Mouse (Mus musculus) midbrain, embryonic 13.5 days (tissue): ENCODE measurements at regions not wholly inside any gene's neighbourhood (a gene's known extent, or its start where the extent isn't known, plus 50 kb on each side); places are given as distances from the start of the nearest gene placed in this dataset.
"Not testable (repeated sequence)": the region's sequence is repeated elsewhere in the genome, so short reads cannot be mapped to it uniquely, and the experiment has no call there.

Source experiments
- ATAC-seq: fragments of 200-750 bp; cut with Nextera tagmentation; 2 replicates; pipeline ENCODE4 v1.8.0; 2017; ENCODE audit warnings: mild to moderate bottlenecking, moderate TSS enrichment, moderate library complexity
- H3K27ac ChIP-seq: fragments of 300-500 bp; sonication (generic); 2 replicates; pipeline ENCODE4 v1.5.1; 2015; ENCODE audit warnings: inconsistent platforms, mild to moderate bottlenecking, moderate library complexity
- H3K27me3 ChIP-seq: fragments of 300-500 bp; sonication (generic); 2 replicates; pipeline ENCODE4 v1.6.1; 2015; ENCODE audit warnings: mild to moderate bottlenecking, inconsistent platforms
- H3K36me3 ChIP-seq: fragments of 300-500 bp; sonication (generic); 2 replicates; pipeline ENCODE4 v1.6.1; 2015; ENCODE audit warnings: mild to moderate bottlenecking, inconsistent platforms
- H3K4me1 ChIP-seq: fragments of 300-500 bp; sonication (generic); replicated peaks from 2 replicates; pipeline ENCODE4 v1.6.1; 2015; ENCODE audit warnings: inconsistent platforms
- H3K4me2 ChIP-seq: fragments of 300-500 bp; sonication (generic); replicated peaks from 2 replicates; pipeline ENCODE4 v1.6.1; 2015; ENCODE audit warnings: moderate library complexity, mild to moderate bottlenecking, inconsistent platforms
- H3K4me3 ChIP-seq: fragments of 300-500 bp; sonication (generic); replicated peaks from 2 replicates; pipeline ENCODE4 v1.5.1; 2015; ENCODE audit warnings: mild to moderate bottlenecking, inconsistent platforms
- H3K9ac ChIP-seq: fragments of 300-500 bp; sonication (generic); replicated peaks from 2 replicates; pipeline ENCODE4 v1.6.1; 2015; ENCODE audit warnings: mild to moderate bottlenecking, inconsistent platforms
- H3K9me3 ChIP-seq: fragments of 300-500 bp; sonication (generic); 2 replicates; pipeline ENCODE4 v1.6.1; 2016; ENCODE audit warnings: mild to moderate bottlenecking, inconsistent platforms
- WGBS: fragments of 180-500 bp; shearing (Covaris S2); methylation state at CpG from one replicate; pipeline ENCODE4 v1.1.7; 2015; 5-methylcytosine and 5-hydroxymethylcytosine counted together

DNA sequence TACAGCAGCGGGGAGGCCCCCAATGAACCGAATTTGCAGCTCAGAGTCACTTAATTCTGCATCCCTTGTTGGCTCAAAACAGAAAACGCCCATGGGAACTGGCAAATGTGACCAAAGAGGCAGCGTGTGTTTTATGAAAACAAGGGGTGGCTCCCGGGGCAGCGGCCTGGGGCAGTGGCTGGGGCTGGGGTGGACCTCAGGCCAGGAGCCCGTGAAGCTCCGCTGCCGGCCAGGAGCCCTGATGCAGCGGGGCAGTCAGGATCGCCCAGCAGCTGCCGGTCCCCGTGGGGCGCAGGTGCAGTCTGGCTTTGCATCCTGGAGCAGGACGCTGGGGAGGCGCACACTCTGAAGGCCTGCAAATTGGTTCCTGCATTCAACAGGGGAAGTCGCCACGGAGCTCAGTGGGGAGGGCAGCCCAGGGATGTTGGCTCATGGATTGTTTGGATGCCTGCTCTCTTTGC, 104.4 kb upstream of the Gm9887 start:
- H3K9ac ChIP-seq, result peak overlapping the region; percentile 61
- no peak overlapping the region for H3K27ac ChIP-seq
- 0 out of 2 replicates have a peak, but pooled peaks cover 2% of the 10 kb centered on the region for H3K27me3 ChIP-seq
- no peaks in the 10 kb centered on the region for H3K36me3 ChIP-seq
- peak overlapping the region; percentile 54 for H3K4me2 ChIP-seq
- no peaks in the 10 kb centered on the region for H3K9me3 ChIP-seq
- H3K4me3 ChIP-seq, result peak overlapping the region; percentile 18; the same call in 1 of the 2 replicates
- peak; percentile 62 for ATAC-seq
- 6% methylated on average over 18 of the region's 18 CpGs for WGBS
- peaks cover 29% of the 10 kb centered on the region for H3K4me1 ChIP-seq

DNA sequence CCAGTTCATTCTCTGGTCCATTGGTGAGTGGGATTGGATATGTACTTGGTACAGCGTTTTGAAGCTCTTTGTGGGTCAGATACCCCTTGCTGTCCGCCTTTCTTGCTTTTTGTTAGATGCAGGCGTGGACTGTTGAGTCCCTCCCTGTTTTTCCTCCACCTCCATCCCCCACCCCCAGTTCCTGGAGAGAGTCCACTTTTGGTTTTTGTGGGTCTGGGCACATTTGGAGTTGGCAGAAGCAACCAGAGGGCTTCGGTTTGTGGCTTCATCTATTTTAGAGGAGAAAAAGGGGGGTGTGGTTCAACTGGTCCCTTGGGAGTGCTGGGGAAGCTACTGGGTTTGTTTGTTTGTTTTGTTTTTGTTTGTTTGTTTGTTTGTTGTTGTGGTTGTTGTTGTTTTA, 103.9 kb upstream of the Gm9887 start:
- Histone ChIP-seq H3K4me1 (peaks cover 29% of the 10 kb centered on the region), H3K9ac (no peak overlapping the region), H3K36me3 (no peaks in the 10 kb centered on the region), H3K4me3 (no peak overlapping the region), H3K27me3 (0 out of 2 replicates have a peak, but pooled peaks cover 2% of the 10 kb centered on the region), H3K4me2 (no peak overlapping the region), H3K9me3 (no peaks in the 10 kb centered on the region), H3K27ac (no peak overlapping the region)
- ATAC-seq, result no peak
- 83% methylated on average over 4 of the region's 4 CpGs for WGBS

DNA sequence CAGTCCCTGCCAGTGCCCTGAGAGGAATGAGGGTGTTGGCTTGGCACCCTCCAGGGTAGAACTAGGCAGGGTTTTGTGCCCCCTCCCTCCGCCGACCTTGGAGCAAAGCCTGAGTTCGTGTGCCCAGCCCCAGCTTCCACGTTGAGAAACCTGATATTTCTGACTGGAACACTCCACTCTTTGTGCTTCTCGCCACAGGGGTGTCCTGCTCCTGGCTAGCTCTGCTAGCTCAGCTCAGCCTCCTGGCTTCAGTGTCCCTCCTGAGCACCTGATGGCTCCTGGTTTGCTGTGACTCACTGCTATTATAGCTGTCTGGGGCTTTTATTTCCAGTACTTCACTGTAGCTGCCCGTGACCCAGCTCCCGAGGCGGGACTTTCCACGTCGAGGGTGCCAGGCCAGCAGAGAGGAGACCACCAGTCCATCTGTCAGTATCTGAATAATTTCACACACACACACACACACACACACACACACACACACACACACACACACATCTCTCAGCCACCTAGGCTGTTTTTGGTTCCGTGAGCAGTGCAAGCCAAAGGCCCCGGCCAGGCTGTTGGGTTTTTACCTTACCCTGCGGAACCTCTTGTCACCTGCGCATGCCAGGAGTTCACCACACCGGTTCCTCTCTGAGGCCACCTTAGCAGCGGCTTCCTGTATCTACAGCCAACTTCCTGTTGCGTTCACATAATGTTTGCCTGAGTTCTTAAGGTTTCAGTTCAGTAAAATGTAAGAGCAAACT, 102.8 kb upstream of the Gm9887 start:
- 64% methylated on average over 17 of the region's 17 CpGs for WGBS
- H3K27ac ChIP-seq, result no peak overlapping the region
- ATAC-seq, result no peak

DNA sequence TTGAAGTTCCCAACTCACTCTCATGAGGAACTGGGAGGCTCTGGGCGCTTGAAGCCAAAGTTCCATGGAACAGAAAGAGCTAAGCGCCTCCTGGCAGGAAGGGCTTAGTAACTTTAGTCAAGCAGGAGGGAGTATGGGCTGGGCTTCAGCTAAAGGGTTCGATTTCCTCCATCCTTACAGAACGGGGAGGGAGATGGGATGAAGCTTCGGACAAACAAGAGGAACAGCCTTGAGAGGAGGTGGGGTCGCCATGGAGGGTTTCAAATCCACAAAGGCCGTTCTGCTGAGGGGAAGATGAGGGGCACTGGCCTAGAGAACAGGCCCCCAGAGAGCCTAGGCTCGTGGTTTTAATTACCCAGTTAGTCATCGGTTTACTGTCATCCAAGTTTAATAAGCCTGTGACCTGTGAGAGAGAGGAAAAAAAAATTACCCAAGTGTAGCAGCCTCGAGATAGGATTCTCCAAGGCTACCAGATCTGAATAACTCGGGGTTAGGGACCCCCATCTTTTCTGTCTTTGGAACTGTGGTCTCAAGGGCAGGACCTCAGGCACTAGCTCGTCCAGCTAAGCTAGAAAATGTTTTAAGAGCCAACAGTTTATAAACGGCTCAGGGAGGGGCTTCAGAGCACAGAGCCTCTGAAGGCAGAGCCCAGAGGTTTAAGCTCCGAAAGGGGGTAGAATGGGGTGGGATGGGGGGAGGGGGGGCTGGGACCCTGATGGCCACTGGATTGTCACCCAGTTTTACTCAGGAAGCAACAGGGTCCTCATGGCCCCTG, 102.1 kb upstream of the Gm9887 start:
- H3K9me3 ChIP-seq, result no peaks in the 10 kb centered on the region
- H3K4me1 ChIP-seq, result peaks cover 29% of the 10 kb centered on the region
- 0 out of 2 replicates have a peak, but pooled peaks cover 2% of the 10 kb centered on the region for H3K27me3 ChIP-seq
- no peak overlapping the region for H3K9ac ChIP-seq
- no peak overlapping the region for H3K4me2 ChIP-seq
- no peak overlapping the region for H3K4me3 ChIP-seq
- 0 out of 2 replicates have a peak, but pooled peaks have one; percentile 37 for ATAC-seq
- no peak overlapping the region for H3K27ac ChIP-seq
- H3K36me3 ChIP-seq, result no peaks in the 10 kb centered on the region
- WGBS, result 31% methylated on average over 14 of the region's 14 CpGs

More for the DNA sequence above, 102.8 kb upstream of the Gm9887 start:
- Histone ChIP-seq H3K4me3 (no peak overlapping the region), H3K27me3 (0 out of 2 replicates have a peak, but pooled peaks cover 2% of the 10 kb centered on the region), H3K36me3 (no peaks in the 10 kb centered on the region), H3K9ac (no peak overlapping the region), H3K4me2 (no peak overlapping the region), H3K9me3 (no peaks in the 10 kb centered on the region), H3K4me1 (peaks cover 29% of the 10 kb centered on the region)

DNA sequence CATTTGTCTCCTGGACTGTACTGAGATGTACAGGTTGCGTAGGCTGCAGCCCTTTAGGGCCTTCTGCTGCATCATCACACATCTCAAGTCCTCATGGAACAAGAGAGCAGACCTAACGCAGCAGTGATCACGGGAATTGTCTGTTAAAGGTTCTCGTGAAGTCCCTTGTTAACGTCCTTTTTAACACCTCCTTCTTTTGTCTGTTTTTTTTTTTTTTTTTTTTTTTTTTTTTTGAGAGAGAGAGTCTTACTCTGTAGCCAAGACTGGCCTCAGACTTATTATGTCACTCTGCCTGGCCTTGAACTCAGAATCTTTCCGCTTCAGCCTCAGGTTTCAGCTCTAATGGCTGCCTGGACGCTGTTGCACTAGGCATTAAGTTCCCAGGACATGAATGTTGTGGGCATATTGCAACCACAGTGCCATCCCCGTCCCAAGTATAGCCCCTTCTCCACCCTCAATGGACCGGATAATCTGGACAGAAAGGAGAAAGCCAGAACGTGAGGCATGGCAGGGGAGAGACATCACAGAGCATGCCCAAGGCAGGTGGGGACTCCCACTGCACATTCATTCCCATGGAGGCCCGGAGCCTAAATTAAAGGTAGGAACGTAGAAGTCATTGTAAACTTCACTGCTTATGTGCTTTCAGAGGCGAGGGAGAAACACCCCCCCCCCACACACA, 101.3 kb upstream of the Gm9887 start:
- Histone ChIP-seq H3K4me1 (peaks cover 29% of the 10 kb centered on the region), H3K9me3 (no peaks in the 10 kb centered on the region), H3K27me3 (0 out of 2 replicates have a peak, but pooled peaks cover 2% of the 10 kb centered on the region), H3K4me2 (no peak overlapping the region), H3K27ac (no peak overlapping the region), H3K9ac (no peak overlapping the region), H3K36me3 (no peaks in the 10 kb centered on the region), H3K4me3 (no peak overlapping the region)
- 70% methylated on average over 13 of the region's 13 CpGs for WGBS
- ATAC-seq, result no peak

DNA sequence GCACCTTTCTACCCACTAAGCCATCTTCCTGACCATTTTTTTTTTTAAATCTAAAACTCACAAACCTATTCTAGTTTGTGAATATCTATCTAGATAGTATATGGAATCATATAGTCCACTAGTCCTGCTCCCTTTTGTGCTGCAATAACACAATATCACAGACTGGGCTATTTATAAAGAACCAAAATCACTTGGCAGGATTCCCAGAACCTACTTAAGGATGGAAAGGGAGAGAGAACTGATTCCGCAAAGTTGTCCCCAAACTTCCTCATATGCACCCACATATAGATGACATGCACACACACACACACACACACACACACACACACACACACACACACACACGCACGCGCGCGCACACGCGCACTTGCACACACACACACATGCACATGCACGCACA, 100.7 kb upstream of the Gm9887 start:
- peaks cover 29% of the 10 kb centered on the region for H3K4me1 ChIP-seq
- 91% methylated on average over 9 of the region's 9 CpGs for WGBS
- no peak overlapping the region for H3K9ac ChIP-seq
- no peak overlapping the region for H3K4me3 ChIP-seq
- 0 out of 2 replicates have a peak, but pooled peaks cover 2% of the 10 kb centered on the region for H3K27me3 ChIP-seq
- H3K27ac ChIP-seq, result no peak overlapping the region
- H3K4me2 ChIP-seq, result no peak overlapping the region
- ATAC-seq, result no peak
- no peaks in the 10 kb centered on the region for H3K36me3 ChIP-seq
- no peaks in the 10 kb centered on the region for H3K9me3 ChIP-seq

DNA sequence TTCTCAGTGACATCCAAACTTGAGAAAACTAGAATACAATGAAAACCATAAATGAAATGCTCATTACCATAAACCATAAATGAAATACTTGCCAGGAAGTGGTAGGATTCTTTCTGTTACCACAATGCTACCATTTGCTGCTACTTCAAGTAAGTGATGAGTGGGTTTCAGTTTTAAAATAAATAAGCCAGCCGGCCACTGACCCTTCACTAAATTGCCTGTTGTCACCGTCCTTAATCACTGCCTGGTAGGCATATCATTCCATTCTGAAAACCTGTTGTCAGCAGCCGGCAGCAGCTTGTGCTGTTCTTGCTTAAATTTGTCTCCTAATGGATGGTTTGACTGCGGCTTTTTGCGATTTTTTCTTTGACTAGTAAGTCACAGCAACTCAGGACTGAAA, 99.6 kb upstream of the Gm9887 start:
- Histone ChIP-seq H3K4me3 (no peak overlapping the region), H3K36me3 (no peaks in the 10 kb centered on the region), H3K9ac (no peak overlapping the region), H3K27ac (no peak overlapping the region), H3K4me2 (no peak overlapping the region), H3K4me1 (peaks cover 24% of the 10 kb centered on the region), H3K27me3 (0 out of 2 replicates have a peak, but pooled peaks cover 2% of the 10 kb centered on the region), H3K9me3 (no peaks in the 10 kb centered on the region)
- 72% methylated on average over 5 of the region's 5 CpGs for WGBS
- ATAC-seq, result no peak

DNA sequence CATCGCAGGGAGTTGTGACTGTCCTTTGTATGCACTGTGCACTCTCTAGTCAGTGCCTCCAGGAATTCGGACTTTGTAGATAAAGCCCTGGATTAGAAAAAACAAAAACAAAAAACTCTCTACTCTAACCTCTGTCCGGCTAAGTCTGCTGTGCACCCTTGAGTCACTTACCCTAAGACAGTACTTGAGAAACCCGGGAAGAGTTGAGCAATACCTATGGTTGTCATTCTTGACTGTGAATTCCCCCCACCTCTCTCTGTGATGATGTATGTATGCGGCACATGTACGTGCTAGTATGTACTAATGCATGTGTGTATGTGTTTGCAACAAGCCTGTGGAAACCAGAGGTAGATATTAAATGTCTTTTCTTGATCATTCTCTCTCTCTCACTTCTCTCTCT, 96.7 kb upstream of the Gm9887 start:
- Histone ChIP-seq H3K36me3 (no peaks in the 10 kb centered on the region), H3K27me3 (no peaks in the 10 kb centered on the region), H3K4me1 (peaks cover 5% of the 10 kb centered on the region; the same call in 1 of the 2 replicates), H3K4me2 (no peak overlapping the region), H3K9me3 (no peaks in the 10 kb centered on the region), H3K4me3 (no peak overlapping the region), H3K27ac (no peak overlapping the region), H3K9ac (no peak overlapping the region)
- WGBS, result 77% methylated on average over 6 of the region's 6 CpGs
- no peak for ATAC-seq

DNA sequence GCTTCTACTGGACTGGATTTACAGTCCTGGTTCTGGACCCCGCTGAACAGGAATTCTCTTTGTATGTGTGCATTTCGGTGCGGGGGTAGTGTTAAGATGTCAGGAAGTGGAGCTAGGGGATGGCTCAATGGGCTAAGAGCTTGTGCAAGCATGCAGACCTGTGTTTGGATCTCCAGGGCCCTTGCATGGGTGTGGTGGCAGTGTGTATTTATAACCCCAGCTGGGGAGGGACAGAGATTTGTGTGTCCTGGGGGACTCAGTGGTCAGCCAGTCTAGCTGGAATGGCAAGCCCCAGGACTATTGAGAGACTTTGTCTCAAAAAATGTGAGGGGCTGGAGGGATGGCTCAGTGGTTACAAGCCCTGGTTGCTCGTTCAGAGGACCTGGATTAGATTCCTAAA, 95.1 kb upstream of the Gm9887 start:
- peaks cover 2% of the 10 kb centered on the region; the same call in 1 of the 2 replicates for H3K4me1 ChIP-seq
- no peak overlapping the region for H3K4me2 ChIP-seq
- ATAC-seq, result no peak
- 76% methylated on average over 4 of the region's 4 CpGs for WGBS
- H3K9me3 ChIP-seq, result no peaks in the 10 kb centered on the region
- H3K4me3 ChIP-seq, result no peak overlapping the region
- no peak overlapping the region for H3K27ac ChIP-seq
- H3K9ac ChIP-seq, result no peak overlapping the region
- H3K36me3 ChIP-seq, result no peaks in the 10 kb centered on the region
- no peaks in the 10 kb centered on the region for H3K27me3 ChIP-seq

DNA sequence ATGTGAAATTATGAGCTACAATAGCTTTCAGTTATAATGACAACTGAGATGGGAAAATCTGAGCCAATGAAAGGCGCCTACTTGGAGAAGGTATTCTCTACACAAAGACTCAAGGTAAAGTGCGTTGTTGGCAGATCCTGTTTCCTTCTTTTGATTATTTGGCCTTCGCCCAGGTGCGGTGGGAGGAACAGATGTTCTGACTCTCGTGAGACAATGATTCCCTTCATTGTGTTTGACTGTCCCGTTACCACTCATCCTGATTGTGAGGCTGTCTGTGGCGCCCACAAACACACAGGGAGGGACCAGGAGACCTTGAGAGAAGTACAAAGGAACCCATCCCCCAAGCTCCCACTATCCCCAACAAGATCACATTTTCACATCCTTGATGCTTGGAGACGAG, 92.6 kb upstream of the Gm9887 start:
- peaks cover 13% of the 10 kb centered on the region for H3K4me1 ChIP-seq
- H3K9ac ChIP-seq, result no peak overlapping the region
- no peaks in the 10 kb centered on the region for H3K9me3 ChIP-seq
- no peak overlapping the region for H3K27ac ChIP-seq
- H3K4me2 ChIP-seq, result no peak overlapping the region
- no peaks in the 10 kb centered on the region for H3K36me3 ChIP-seq
- H3K27me3 ChIP-seq, result no peaks in the 10 kb centered on the region
- no peak for ATAC-seq
- 91% methylated on average over 8 of the region's 8 CpGs for WGBS
- H3K4me3 ChIP-seq, result no peak overlapping the region

DNA sequence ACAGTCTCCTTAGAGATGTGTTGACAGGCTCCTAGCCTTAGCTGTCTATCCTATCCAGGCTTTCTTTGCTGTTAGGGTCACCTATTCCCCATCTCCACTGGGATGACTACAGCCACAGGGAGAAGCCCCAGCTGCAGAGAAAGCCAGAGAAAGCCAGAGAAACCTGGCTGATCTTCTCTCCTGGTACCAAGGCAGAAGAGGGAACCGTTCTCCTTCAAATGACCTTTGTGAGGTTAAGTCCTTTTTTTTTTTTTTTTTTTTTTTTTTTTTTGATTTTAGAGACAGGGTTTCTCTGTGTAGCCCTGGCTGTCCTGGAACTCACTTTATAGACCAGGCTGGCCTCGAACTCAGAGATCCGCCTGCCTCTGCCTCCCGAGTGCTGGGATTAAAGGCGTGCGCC, 91.1 kb upstream of the Gm9887 start:
- not testable (repeated sequence) for H3K4me2 ChIP-seq, H3K9me3 ChIP-seq, H3K36me3 ChIP-seq, ATAC-seq, H3K4me3 ChIP-seq, H3K27ac ChIP-seq, H3K9ac ChIP-seq, H3K27me3 ChIP-seq
- peaks cover 13% of the 10 kb centered on the region for H3K4me1 ChIP-seq
- WGBS, result 97% methylated on average over 6 of the region's 6 CpGs
